Mouse (Mus musculus) heart, adult 9 months (tissue): Measurements from ENCODE around the gene Ppp2r3d.

Source experiments
- DNase-seq, 2 experiments: peaks; one replicate each; pipeline ENCODE4 v3.0.0; 2022; ENCODE audit warnings: low spot score in 2 of 2

Gene Ppp2r3d

GRCm38 (mm10) chr9:124411553-124411952, 65.1 kb downstream of the Ppp2r3d start:
- no peak for DNase-seq

- no peak for DNase-seq
Measured at GRCm38 (mm10) chr9:124408564-124408963, 68.1 kb downstream of the Ppp2r3d start.
